Mouse (Mus musculus) right cerebral cortex, postnatal 14 days (tissue): ENCODE measurements around the gene Golm1.
A peak's percentile ranks its signal among the peaks of the same experiment; 100 is the strongest.
"Not testable (repeated sequence)": the region's sequence is repeated elsewhere in the genome, so short reads cannot be mapped to it uniquely, and the experiment has no call there.

Experiments
- DNase-seq: peaks from one replicate; pipeline ENCODE4 v3.0.0; 2022

Golm1 gene

DNA sequence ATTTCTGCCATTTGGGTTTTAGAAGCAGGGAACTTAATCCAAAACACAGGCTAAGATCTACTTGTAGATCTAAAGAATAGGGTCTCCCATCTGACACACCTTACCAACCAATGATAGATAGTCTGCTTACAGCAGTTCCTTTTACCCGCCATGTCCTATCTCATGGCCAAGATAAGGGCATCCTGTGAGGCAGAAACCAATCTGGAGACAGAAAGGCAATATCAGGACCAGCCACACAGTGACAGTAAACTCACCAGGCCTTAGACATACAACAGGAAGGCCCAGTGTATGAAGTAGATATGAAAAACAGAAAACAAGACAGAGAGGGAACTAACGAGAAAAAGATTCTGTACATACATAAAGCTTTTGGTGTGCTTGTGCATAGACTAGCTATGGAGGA, 32.8 kb downstream of the Golm1 start:
- DNase-seq, result no peak

DNA sequence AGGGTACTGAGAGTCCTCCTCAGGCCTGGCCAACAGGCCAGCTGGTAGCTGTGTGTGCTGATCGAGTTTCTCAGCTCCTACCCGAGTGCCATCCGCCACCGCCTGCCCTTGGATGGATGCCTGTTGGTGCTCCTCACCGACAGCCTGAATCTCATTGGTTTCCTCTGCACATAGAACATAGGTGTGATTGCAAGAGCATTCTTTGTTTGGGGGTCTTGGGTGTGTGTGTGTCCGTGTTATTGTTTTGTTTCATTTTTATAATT, 35.5 kb downstream of the Golm1 start:
- DNase-seq, result no peak

DNA sequence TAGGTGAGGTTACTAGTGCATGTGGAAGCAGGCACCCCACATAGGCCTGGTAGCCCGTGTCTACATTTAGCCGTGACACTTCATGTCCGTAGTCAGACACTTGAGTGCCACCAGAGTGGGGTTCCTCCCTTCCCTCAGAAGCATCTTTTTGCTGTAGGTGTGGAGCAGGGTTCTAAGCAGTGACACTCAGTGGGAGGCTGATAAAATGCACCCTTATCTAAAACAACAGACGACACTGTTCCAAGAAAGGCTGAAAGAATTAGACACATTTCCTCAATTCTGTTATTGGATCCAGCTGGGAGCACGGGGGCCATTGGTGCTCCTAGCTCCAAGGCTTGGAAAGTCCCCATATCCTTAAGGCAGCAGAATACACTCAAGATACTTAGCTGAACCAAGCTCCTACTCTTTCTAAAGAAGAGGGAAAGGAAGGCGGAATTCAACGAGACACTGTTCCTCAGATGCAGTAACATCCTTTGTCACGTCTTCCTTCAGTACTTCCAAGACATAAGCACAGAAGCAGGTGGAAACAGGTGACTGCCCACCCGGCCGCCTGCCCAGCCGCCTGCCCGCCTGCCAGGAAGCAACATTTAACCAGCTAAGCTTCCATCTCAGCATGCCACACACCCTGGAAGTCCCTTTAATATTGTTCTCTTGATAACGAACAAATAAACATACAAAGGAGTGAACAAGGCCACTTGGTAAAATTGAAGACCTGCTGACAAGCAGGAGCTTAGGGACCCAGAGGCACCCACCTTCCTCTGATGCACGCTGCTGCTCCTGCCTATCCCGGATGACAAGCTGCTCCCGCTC, 36.0 kb downstream of the Golm1 start:
- DNase-seq, result no peak

DNA sequence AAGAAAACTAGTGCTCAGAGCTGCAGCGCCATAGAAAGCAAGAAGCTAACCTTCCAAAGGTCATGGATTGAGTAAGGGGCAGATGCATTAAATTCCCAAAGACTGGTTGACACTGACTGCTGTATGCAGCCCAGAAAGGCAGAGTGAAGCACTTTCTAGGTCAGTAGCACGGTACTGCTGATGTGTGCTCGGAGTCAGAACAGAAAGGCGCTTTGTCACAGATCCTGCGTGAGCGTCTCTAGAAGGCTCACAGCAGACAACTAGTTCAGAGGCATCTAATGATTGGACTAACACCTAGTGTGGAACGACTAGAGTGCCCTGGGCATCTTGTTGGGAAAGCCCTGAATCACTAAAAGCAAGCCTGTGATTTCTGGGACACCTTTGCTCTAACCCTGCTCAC, 37.8 kb downstream of the Golm1 start:
- no peak for DNase-seq

DNA sequence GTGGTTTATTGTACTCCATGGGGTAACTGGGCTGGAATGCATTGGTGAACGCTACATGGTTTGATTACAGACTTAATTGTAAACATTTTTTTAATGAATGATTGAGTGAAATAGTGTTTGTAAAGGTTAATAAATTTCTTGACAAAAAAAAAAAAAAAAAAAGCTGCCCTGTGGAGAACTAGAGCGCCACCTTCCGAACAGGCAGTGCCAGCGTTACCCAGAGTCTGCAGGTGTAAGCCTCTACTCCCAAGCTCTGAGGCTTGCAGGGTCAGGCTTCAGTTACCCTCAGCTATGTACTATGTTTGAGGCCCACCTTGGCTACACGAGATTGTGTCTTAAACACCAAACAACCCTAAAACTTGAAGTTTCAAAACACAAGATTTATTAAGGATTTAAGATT, 41.0 kb downstream of the Golm1 start:
- no peak for DNase-seq

DNA sequence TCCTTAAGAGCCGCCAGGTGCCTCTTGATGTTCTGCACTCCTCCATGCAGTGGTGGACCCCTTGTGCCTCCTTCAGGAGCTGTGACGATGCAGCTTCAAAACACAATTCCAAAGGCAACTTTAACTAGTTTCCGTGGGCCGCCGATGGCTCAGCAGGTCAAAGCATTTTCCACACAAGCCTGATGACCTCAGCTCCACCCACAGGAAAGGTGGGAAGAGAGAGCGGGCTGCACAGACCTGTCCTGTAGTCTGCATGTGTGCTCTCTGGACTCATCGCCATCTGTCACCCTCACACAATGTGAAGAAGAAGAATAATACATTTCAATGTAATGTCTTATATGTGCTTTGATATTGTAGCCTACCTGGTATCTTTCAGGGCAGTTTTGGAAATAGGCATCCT, 48.9 kb downstream of the Golm1 start:
- DNase-seq, result no peak

DNA sequence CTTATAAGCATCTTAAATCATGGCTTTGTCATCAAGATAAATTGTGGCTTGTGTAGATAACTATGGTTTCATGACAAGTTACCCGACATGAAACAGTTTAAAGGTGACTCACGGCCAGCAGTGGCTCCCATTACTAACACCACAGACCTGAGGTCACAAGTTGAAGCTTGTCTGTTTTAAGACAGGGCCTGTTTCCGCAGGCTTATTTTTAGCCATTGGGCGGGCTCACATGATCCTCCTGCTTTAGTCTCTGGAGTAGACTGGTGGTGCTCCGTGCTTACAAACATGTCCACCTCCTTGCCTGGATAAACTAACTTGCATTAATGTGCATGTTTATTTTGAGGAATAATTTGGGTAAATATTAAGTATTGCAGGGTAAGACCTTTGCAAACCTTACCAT, 50.7 kb downstream of the Golm1 start:
- DNase-seq, result no peak

DNA sequence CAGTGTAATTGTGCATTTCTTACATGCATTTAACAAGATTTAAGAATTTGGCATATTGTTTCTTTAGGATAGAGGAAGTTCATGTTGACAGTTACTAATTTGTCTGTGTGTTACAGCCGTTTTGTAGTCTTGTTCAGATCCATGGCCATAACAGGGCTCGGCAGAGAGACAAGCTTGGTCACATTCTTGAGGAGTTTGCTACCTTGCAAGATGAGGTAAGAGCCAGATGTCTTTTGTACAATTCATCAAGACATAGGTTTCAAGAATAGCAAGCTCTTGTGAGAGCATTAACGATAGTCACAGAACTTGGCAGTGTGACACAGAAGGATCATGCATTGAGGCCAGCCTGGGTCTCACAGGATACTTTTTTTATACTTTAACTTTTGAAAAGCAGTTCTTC, 51.2 kb downstream of the Golm1 start:
- no peak for DNase-seq

DNA sequence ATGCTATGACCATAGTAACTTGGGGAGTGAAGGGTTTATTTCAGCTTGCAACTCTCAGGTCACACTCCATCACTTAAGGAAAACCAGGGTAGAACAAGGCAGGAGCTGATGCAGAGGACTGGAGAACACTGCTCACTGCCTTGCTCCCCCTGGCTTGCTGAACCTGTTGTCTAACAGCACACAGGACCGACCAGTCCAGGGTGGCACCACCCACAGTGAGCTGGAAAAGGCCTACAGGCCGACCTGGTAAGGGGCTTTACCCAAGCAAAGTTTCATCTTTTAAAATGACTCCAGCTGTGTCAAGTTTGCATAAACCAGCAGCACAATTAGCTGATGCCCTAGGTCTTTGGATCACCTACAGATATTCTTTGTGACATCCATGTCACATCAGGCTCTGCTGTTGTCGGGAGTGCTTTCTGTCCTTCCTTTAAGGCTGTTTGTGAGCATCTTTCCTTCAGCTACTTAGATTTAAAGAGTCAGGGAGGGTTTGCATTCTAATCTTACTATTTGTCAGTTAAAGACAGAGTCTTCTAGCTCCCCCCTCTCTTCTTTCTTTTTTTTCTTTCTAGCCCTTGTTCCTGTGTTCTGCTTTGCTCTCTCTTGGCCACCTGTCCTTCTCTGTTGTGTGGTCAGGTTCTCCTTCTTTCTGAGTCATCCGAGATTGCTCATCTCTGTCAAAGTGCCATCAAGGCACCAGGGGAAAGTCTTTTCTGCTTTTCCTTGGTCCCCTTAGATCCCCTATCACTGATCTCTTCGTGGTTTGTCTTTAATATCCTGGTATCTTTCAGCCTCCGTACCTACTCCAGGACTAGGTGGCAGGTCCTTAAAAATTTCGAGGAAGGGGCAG, 53.7 kb downstream of the Golm1 start:
- DNase-seq, result no peak

DNA sequence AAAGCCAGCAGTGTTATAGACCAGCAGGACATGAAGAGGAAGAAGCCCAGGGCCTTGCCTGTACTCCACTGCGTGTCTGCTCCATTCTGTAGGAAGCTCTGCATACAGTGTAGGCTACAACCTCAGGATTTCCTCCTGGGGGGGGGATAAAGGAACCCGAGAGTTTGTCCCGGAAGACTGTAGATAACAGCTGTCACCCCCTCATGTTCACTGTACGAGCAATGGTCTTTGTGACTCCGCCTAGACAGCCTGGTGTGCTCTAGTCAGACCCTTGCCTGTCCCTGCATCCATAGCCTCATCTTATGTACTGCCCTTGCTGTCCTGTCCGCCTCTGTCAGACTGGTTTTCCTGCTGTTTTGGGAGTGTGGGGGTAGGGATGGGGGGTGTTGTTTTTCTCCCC, 57.1 kb downstream of the Golm1 start:
- no peak for DNase-seq

DNA sequence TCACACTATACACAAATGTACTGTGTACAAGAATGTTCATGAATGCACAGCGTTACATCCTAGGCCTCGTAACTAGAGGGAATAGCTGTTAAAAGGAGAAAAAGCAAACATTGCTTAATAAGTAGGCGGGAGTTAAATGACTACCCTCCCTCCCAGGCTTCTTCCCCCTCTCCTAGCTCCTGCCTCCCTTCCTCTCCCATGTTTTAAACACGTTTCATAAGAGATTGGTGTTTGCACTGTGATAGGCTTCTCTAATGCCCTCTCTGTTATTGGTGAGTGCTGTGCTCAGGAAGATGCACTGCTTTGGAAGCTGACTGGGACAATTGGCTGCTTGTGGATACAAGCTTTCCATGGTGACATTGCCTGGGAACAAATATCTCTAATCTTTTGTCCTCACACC, 60.1 kb downstream of the Golm1 start:
- no peak for DNase-seq

DNA sequence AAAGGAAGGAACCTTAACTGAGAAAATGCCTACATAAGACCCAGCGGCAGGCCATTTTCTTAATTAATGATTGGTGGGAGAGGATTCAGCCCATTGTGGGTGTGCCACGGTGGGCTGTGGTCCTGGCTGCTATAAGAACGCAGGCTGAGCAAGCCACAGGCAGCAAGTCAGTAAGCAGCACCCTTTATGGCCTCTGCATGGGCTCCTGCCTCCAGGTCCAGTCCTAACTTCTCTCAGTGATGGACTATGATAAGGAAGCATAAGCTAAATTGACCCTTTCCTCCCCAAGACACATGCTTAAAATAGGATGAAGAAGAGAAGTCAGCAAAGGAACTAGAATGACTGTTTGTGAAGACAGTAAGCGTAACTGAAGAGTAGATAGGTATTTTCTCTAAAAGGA, 60.5 kb downstream of the Golm1 start:
- no peak for DNase-seq

DNA sequence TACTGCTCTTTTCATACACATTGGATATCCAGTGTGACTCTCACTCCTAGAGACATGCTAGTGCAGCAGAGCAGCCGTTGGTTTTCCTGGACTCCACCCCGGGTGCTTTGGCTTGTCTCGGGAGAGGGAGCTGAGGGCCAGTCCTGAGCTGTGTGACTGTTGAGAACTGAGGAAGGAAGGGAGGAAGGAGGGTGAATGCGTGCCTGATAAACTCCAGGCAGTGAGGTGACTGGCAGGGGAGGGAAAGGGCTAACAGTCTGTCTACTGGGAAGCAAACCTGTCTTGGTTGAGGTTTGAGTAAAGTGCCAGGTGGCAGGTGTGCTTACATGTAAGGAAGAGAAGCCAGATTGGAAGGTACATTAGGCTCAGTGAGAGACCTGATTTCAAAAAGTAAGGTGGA, 61.7 kb downstream of the Golm1 start:
- DNase-seq, result no peak

DNA sequence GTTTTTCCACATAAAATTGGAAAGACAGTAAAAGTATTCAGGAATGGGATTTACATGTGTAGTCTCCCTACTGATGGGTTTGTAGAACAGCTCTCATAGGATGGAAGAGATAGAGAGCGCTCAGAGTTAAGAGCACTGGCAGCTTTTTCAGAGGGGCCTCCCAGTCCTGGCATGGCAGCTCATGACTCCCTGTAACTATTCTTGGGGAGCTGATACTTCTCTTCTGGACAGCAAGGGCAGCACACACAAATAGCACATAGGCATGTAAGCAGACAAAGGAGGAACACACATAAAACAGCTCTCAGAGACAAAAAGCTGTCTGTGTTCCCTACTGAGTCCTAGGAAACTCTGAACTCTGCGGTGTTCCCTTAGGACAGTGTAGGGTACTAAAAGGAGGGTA, 65.2 kb downstream of the Golm1 start:
- DNase-seq, result no peak

DNA sequence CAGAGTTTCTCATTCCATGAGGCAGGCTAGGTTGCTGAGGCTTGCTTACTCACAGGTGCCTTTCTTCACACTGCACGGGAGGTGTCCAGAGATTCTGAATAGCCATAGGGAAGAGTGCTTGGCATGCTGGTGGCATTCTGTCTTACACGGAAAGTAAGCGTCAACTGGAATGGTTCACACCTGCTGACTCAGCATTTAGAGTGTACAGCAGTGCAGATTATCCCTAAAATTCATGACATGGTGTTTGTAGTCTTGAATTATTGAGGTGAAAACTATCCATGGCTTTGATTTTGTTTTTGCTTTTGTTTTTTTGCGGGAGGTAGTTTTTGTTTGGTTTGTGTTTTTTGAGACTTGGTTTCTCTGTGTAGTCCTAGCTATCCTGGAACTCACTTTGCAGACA, 65.7 kb downstream of the Golm1 start:
- DNase-seq, result no peak

DNA sequence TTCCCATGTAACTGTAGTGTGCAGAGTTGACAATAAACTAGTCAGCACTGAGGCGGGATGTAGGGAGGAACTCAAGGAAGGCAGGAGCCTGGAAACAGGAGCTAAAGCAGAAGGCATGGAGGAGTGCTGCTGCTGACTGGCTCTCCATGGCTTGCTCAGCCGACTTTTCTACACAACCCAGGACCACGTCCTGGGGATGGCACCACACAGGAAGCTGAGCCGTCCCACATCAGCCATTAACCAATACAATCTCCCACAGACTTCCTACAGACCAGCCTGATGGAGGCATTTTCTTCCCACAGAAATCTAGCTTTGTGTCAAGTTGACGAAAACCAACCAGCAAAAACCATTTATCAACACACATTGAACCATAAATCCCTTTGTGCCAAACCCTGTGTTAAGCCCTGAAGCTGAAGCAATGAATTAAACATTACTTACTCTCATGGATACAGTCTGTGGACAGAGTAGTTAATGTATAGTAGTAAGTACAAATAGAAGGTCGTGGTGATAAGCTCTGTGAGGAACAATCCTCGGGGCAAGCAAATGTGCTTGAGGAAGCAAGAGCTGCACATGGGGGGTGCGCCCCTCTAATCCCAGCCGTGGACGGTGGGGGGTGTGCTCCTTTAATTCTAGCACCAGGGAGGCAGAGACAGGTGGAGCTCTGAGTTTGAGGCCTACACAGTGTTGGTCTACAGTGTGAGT, 70.2 kb downstream of the Golm1 start:
- no peak for DNase-seq

DNA sequence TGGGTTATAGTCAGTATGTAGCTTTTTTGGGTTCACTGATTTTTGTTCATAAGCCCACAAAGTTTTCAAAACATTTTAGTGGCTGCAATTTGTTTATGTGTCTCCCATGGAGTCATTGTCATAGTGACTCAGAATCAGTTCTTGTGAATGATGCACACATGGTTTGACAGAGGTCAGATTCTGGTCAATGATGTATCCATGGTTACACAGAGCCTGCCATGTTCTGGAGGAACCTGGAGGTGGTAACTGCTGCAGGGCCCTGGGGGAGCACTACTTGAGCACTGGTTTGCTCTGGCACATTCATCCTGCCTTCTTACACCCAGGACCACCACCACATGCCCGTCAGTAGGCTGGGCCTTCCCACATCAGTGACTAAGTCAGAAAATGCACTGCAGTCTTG, 71.1 kb downstream of the Golm1 start:
- no peak for DNase-seq

DNA sequence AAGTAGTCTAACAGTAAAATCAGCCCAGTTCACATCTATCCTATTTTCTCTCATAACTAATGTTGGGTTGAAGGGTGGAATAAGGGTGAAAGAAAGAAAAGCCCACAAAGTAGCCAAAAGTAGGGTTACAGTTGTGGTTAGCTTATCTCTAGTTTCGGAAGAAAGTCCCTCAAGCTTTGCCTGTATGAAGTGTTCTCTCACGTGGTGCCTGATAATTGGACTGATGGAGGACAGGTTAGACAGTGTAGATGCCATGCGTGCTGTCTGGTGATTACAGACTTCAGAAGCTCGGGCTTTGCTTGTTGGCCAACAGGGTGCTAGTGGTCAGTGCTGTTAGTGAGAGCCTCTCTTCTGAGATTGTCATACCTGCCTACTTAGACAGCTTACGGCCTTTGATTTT, 72.5 kb downstream of the Golm1 start:
- no peak for DNase-seq

DNA sequence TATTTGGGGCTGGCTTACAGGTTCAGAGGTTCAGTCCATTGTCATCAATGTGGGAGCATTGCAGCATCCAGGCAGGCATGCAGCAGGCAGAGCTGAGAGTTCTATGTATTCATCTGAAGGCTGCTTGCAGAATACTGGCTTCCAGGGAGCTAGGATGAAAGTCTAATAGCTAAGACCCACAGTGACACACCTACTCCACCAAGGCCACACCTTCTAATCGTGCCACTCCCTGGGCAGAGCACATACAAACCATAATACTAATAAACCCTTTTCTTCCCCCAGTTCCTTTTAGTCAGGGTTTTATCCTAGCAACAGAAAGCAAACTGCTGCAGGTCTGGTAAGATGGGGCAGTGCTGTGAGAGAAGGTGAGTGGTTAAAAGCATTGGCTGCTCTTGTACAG, 83.0 kb downstream of the Golm1 start:
- DNase-seq, result no peak

DNA sequence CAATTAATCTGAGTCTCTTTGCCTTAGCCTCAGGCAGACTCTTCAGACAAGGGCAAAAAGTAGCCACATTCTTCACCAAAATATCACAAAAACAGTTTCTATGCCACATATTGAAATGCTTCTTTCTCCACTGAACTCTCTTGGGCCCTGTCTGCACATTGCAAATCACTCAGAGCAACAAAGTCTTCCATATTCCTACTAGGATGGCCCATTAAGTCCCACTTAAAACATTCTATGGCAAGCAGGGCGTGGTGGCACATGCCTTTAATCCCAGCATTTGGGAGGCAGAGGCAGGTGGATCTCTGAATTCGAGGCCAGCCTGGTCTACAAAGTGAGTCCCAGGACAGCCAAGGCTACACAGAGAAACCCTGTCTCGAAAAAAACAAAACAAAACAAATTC, 83.6 kb downstream of the Golm1 start:
- DNase-seq, result not testable (repeated sequence)

DNA sequence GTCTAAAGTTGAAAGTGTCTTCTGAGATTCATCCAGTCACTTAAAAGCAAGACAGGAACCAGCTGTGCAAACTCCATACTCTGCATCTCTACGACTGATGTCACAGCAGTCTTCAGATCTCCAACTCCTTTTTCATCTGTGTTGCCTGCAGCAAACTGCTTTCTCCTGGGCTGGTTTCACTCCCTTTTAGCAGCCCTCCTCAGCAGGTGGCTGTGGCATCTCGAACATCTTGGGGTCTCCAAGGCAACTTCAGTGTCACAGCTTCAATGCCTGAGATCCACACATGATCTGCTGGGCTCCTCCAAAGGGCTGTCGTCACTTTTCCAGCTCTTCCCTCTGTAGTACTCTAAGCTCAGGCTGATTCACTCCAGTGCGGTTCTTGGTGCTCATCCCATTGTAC, 84.9 kb downstream of the Golm1 start:
- DNase-seq, result no peak

DNA sequence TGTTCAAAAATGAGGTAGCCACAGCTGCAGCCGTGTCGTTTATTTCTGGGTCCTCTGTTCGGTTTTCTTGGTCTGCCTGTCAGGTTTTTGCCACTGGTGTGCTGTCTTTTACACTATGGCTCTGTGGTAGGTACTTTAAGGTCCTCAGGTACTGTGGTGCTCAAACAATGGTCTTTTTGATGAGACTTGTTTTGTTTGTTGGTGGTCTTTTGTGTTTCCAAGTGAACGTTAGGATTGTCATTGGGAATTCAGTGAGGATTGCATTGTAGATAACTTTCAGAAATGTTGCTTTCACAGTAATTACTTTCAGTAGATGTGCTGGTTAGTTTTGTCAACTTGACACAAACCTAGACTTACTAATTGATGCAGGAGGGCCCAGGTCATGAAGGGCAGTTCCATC, 85.9 kb downstream of the Golm1 start:
- no peak for DNase-seq

DNA sequence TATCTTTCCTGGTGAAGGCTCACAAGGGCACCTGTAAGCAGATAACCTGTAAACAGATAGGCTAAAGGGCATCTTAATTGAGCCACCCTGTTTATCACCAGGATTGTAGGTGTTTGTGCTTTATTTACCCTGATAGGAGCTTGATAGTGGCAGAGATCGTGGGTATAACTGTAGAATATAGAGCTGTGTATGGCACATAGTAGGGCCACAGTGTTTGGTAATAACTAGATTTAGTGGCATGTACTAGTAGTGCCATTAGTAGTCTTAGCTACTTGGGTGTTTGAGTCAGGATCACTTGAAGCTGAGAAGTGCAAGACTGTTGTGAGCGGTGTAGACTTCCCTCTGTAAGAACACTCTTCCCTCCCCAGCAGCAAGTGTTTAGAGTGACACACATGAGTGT, 88.4 kb downstream of the Golm1 start:
- no peak for DNase-seq

DNA sequence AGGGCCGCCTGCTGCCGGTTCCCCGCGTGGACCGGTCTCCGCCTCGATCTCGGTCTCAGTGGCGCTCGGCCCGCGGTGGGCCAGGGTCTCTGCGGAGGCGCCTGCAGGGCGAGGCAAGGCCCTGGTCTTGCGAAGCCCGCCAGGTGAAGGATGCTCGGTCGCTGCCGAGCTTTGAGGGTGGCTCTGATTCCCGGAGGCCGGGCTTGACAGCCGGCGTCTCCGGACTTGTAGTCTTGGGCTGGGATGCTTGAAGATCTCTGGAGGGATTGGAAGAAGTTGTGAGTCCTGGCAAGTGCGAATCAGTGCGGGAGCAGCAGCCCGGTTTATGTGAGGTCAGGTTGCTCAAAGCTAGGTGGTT, 90.0 kb downstream of the Golm1 start:
- peak; percentile 24 for DNase-seq
